Mouse (Mus musculus) CH12.LX (cell line): Measurements from ENCODE around the gene Actl6a.
A peak's percentile ranks its signal among the peaks of the same experiment; 100 is the strongest.
"Not testable (repeated sequence)": the region's sequence is repeated elsewhere in the genome, so short reads cannot be mapped to it uniquely, and the experiment has no call there.

Experiments used
- CTCF ChIP-seq, 2 experiments: IDR thresholded peaks in 1 of 2; conservative IDR thresholded peaks in 1 of 2; 2 replicates each; pipeline ENCODE4 v1.5.1; 2011 to 2012; ENCODE audit warnings: low read depth in 2 of 2, low read length in 2 of 2, improper control_type of control experiment in 1 of 2, inconsistent platforms in 1 of 2, mild to moderate bottlenecking in 1 of 2, moderate library complexity in 1 of 2
- EP300 ChIP-seq: IDR thresholded peaks from 2 replicates; pipeline ENCODE4 v1.6.1; 2011; ENCODE audit warnings: low read length, improper control_type of control experiment
- HCFC1 ChIP-seq: IDR thresholded peaks from 2 replicates; pipeline ENCODE4 v1.6.1; 2012; ENCODE audit warnings: low read depth, mild to moderate bottlenecking, inconsistent platforms, low read length, improper control_type of control experiment
- KAT2A ChIP-seq: IDR thresholded peaks from 2 replicates; pipeline ENCODE4 v1.6.1; 2012; ENCODE audit warnings: low read length, improper control_type of control experiment, inconsistent platforms; ENCODE audit not compliant: insufficient replicate concordance
- MAX ChIP-seq: IDR thresholded peaks from 2 replicates; pipeline ENCODE4 v1.6.1; 2011; ENCODE audit warnings: low read length, improper control_type of control experiment
- MYC ChIP-seq: IDR thresholded peaks from 2 replicates; pipeline ENCODE4 v1.6.1; 2011; ENCODE audit warnings: low read depth, mild to moderate bottlenecking, improper control_type of control experiment, low read length
- PAX5 ChIP-seq: IDR thresholded peaks from 2 replicates; pipeline ENCODE4 v1.6.1; 2012; ENCODE audit warnings: low read length, inconsistent platforms, mixed read lengths
- POLR2A ChIP-seq: IDR thresholded peaks from 2 replicates; pipeline ENCODE4 v1.6.1; 2011; ENCODE audit warnings: low read depth, mild to moderate bottlenecking, improper control_type of control experiment, low read length
- SIN3A ChIP-seq: IDR thresholded peaks from 2 replicates; pipeline ENCODE4 v1.6.1; 2012; ENCODE audit warnings: low read length, improper control_type of control experiment, inconsistent platforms
- ZC3H11A ChIP-seq: IDR thresholded peaks from 2 replicates; pipeline ENCODE4 v1.6.1; 2012; ENCODE audit warnings: low read depth, mild to moderate bottlenecking, inconsistent platforms, low read length, improper control_type of control experiment
- ZNF384 ChIP-seq: IDR thresholded peaks from 2 replicates; pipeline ENCODE4 v1.6.1; 2012; ENCODE audit warnings: low read depth, low read length, improper control_type of control experiment, inconsistent platforms

DNA sequence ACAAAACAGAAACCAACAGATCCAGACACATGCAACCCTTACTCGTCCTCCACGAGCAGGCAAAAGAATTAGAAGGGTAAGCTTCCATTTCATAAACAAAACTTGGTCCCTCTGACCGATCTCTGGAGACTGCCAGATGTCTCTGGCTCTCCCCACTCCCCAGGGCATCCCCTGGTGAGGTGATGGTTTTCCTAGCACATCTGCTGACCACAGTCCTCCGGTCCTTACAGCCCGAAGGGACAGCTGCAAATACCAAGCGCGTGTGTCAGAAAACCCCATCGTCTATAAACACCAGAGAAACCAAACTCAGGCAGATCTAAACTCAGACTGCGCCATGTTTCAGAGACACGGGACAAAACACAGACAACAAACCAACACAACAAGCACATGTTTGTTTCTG is 1.5 kb upstream of the Actl6a start:
- not testable (repeated sequence) for TF ChIP-seq CTCF (conservative IDR thresholded peaks at IDR 0.05 in 1 of 2, IDR thresholded peaks at IDR 0.05 in 1 of 2; ENCODE audit: low read depth in 2 of 2, low read length in 2 of 2); MYC; ZC3H11A; POLR2A; HCFC1; KAT2A; SIN3A; PAX5; ZNF384
- TF ChIP-seq EP300 (peak; percentile 52), MAX (0 out of 2 replicates have a peak, but pooled peaks have one; percentile 31)
